Mouse (Mus musculus): ENCODE data around the gene Slc8a1. TPM values are rescaled to one million over a fixed set of nuclear protein-coding genes. Genes with fewer than 3 reads are reported as not detected.

The Slc8a1 gene
- polyA plus RNA-seq, 1 experiment from 2014 or later = 148 TPM

DNA sequence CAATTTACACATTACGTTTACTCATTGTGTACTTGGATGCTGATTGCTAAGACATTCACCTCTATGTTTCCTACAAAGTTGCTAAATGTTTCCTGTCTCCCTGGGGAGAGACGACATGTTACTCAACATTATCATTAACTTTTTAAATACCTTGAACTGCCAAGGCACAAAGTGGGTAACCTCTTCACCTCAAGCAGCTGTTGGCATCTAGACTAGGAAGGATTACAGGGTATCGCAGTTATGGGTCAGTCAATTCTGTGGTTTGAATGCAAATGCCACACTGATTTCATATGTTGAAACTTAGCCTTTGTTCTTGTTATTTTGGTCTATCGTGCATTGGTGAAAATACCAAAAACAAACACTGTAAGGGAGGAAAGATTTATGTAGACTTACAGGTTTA is 378.1 kb downstream of the Slc8a1 start:
- ATAC-seq (replicated peaks; ENCODE audit: insufficient number of reproducible peaks, low FRiP score, low TSS enrichment) = no peak
- 71% methylated on average over 4 of the region's 4 CpGs for WGBS (ENCODE audit: insufficient replicate concordance)
- H3K4me1 ChIP-seq (ENCODE audit: control insufficient read depth, insufficient read depth, low read length) = no peaks in the 10 kb centered on the region

DNA sequence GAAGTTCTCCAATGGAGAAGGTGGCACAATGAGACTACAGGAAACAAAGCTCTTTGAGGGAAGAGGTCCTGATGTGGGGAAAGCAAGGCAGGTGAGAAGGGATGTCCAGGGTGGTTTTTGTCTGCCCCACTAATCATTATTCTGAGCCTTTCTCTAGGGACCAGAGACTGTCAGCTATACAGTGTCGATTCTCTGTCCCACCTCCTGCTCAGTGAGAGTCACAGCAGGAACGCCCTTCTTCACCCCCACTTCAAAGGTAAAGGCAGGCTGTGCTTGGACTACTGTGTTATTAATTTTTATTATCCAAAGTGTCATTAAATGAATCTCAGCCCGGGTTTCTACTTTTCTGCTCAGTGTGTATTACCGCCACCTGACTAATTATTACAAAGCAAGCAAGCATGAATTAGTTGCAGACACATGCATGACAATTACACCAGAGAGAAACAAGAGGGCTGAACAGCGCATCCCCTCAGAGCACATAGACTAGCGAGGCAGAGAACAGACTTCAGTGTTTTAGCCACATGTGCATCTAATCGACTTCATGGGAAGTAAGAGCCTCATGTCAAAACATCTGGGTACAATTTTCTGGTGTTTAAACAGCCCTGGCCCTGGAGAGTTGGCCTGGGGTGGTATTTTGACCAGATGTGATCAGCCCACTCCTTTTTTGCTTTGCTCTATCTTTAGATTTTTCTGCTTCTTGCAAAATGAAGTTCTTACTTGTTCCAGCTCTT is 402.0 kb downstream of the Slc8a1 start:
- no peaks in the 10 kb centered on the region for H3K4me1 ChIP-seq (ENCODE audit: control insufficient read depth, insufficient read depth, low read length)
- no peaks in the 10 kb centered on the region for H3K36me3 ChIP-seq (ENCODE audit: control insufficient read depth, insufficient read depth, low read length)
- H3K9ac ChIP-seq (ENCODE audit: low read depth, low read length) = no peak overlapping the region
- no peaks in the 10 kb centered on the region for H3K9me3 ChIP-seq (replicated peaks; ENCODE audit: control insufficient read depth, low read length)
- no peak for ATAC-seq (replicated peaks; ENCODE audit: insufficient number of reproducible peaks, low FRiP score, low TSS enrichment)
- H3K4me2 ChIP-seq = no peak overlapping the region
- no peak overlapping the region for H3K4me3 ChIP-seq (ENCODE audit: low read depth, low read length)
- no peak overlapping the region for H3K27ac ChIP-seq (ENCODE audit: low read depth, low read length)
- H3K27me3 ChIP-seq (ENCODE audit: control insufficient read depth, insufficient read depth, low read length) = no peaks in the 10 kb centered on the region
- WGBS (ENCODE audit: insufficient replicate concordance) = 70% methylated on average over 7 of the region's 7 CpGs

More for the DNA sequence above, 378.1 kb downstream of the Slc8a1 start:
- H3K4me2 ChIP-seq = no peak overlapping the region
- no peak overlapping the region for H3K27ac ChIP-seq (ENCODE audit: low read depth, low read length)
- H3K27me3 ChIP-seq (ENCODE audit: control insufficient read depth, insufficient read depth, low read length) = no peaks in the 10 kb centered on the region
- H3K36me3 ChIP-seq (ENCODE audit: control insufficient read depth, insufficient read depth, low read length) = no peaks in the 10 kb centered on the region
- H3K9me3 ChIP-seq (replicated peaks; ENCODE audit: control insufficient read depth, low read length) = peaks cover 5% of the 10 kb centered on the region
- no peak overlapping the region for H3K9ac ChIP-seq (ENCODE audit: low read depth, low read length)
- H3K4me3 ChIP-seq (ENCODE audit: low read depth, low read length) = no peak overlapping the region

DNA sequence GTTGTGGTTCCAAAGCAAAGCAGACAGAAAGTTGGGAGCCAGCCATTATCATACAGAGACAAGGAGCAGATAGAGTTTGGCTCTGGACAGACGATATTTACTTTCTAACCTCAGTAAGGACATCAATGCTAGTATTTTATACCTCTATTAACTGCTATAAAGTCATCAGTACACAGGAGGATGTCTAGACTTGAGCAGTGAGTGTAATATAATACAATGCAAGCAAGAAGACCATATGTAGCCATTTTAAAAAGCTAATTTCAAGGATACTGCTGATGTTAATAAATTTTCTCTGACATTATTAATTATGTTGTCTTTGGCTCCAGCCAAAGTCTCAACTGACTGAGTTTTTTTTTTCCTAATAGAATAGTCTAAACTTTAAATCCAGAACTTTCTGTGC is 402.7 kb downstream of the Slc8a1 start:
- no peak for ATAC-seq (replicated peaks; ENCODE audit: insufficient number of reproducible peaks, low FRiP score, low TSS enrichment)
- Histone ChIP-seq H3K9me3 (replicated peaks; ENCODE audit: control insufficient read depth, low read length) (no peaks in the 10 kb centered on the region), H3K4me3 (ENCODE audit: low read depth, low read length) (no peak overlapping the region), H3K4me1 (ENCODE audit: control insufficient read depth, insufficient read depth, low read length) (no peaks in the 10 kb centered on the region), H3K36me3 (ENCODE audit: control insufficient read depth, insufficient read depth, low read length) (no peaks in the 10 kb centered on the region), H3K4me2 (no peak overlapping the region), H3K27me3 (ENCODE audit: control insufficient read depth, insufficient read depth, low read length) (no peaks in the 10 kb centered on the region), H3K27ac (ENCODE audit: low read depth, low read length) (no peak overlapping the region), H3K9ac (ENCODE audit: low read depth, low read length) (no peak overlapping the region)
- WGBS (ENCODE audit: insufficient replicate concordance) = 53% methylated on average over 1 of the region's 1 CpGs

Data from heart, embryonic 11.5 days (tissue).